Mouse (Mus musculus) hindbrain, embryonic 11.5 days (tissue): ENCODE data around the gene Bcl2l10. TPM values are rescaled to one million over a fixed set of nuclear protein-coding genes. Genes with fewer than 3 reads are reported as not detected.

Source experiments
- ATAC-seq: fragments of 200-750 bp; cut with Nextera tagmentation; 2 replicates; pipeline ENCODE4 v1.8.0; 2017; ENCODE audit warnings: mild to moderate bottlenecking, moderate TSS enrichment, moderate library complexity; ENCODE audit not compliant: low FRiP score
- DNase-seq: peaks from one replicate; pipeline ENCODE4 v3.0.0-alpha.2; 2015; ENCODE audit warnings: low spot score
- H3K27ac ChIP-seq: fragments of 300-500 bp; sonication (generic); 2 replicates; pipeline ENCODE4 v1.5.1; 2014; ENCODE audit warnings: mild to moderate bottlenecking, low read depth, low read length
- H3K27me3 ChIP-seq: fragments of 300-500 bp; sonication (generic); 2 replicates; pipeline ENCODE4 v1.6.1; 2014; ENCODE audit warnings: mild to moderate bottlenecking, low read length, moderate library complexity, mixed read lengths; ENCODE audit not compliant: control insufficient read depth, insufficient read depth
- H3K36me3 ChIP-seq: fragments of 300-500 bp; sonication (generic); 2 replicates; pipeline ENCODE4 v1.6.1; 2014; ENCODE audit warnings: mild to moderate bottlenecking, low read length, moderate library complexity, mixed read lengths; ENCODE audit not compliant: control insufficient read depth, insufficient read depth
- H3K4me1 ChIP-seq: fragments of 300-500 bp; sonication (generic); replicated peaks from 2 replicates; pipeline ENCODE4 v1.6.1; 2014; ENCODE audit warnings: low read length, mixed read lengths; ENCODE audit not compliant: control insufficient read depth, insufficient read depth
- H3K4me2 ChIP-seq: fragments of 300-500 bp; sonication (generic); replicated peaks from 2 replicates; pipeline ENCODE4 v1.6.1; 2014; ENCODE audit warnings: mild to moderate bottlenecking, low read depth, low read length
- H3K4me3 ChIP-seq: fragments of 300-500 bp; sonication (generic); 2 replicates; pipeline ENCODE4 v1.5.1; 2014; ENCODE audit warnings: low read depth, low read length
- H3K9ac ChIP-seq: fragments of 300-500 bp; sonication (generic); 2 replicates; pipeline ENCODE4 v1.6.1; 2014; ENCODE audit warnings: low read depth, low read length
- H3K9me3 ChIP-seq: fragments of 300-500 bp; sonication (generic); 2 replicates; pipeline ENCODE4 v1.6.1; 2016; ENCODE audit warnings: low read length; ENCODE audit not compliant: control insufficient read depth
- WGBS: fragments of 180-500 bp; shearing (Covaris S2); extraction: QIAGEN DNeasy Blood & Tissue Kit; methylation state at CpG from one replicate; pipeline ENCODE4 v1.1.7; 2014; 5-methylcytosine and 5-hydroxymethylcytosine counted together
- polyA plus RNA-seq: library from polyadenylated mRNA; unstranded; fragments of >200 nt; fragmentation: Nextera tagmentation; extraction: Ambion mirVana; gene quantifications from 2 replicates; pipeline ENCODE4 v1.2.1, GENCODE M21; 2014

The Bcl2l10 gene
- polyA plus RNA-seq, 1 experiment from 2014 or later, result not detected

GRCm38 (mm10) chr9:75328047-75328446 is 19.5 kb upstream of the Bcl2l10 start:
- 93% methylated on average over 3 of the region's 3 CpGs for WGBS
- Histone ChIP-seq H3K4me2 (no peak overlapping the region), H3K9ac (no peak overlapping the region), H3K27ac (no peak overlapping the region), H3K9me3 (no peaks in the 10 kb centered on the region), H3K4me1 (no peaks in the 10 kb centered on the region), H3K27me3 (no peaks in the 10 kb centered on the region), H3K4me3 (no peak overlapping the region), H3K36me3 (no peaks in the 10 kb centered on the region)
- ATAC-seq (no peak), DNase-seq (no peak)

GRCm38 (mm10) chr9:75330821-75331220 is 16.7 kb upstream of the Bcl2l10 start:
- Histone ChIP-seq H3K9me3 (no peaks in the 10 kb centered on the region), H3K27me3 (no peaks in the 10 kb centered on the region), H3K4me2 (no peak overlapping the region), H3K4me1 (no peaks in the 10 kb centered on the region), H3K27ac (no peak overlapping the region), H3K9ac (no peak overlapping the region), H3K4me3 (no peak overlapping the region), H3K36me3 (no peaks in the 10 kb centered on the region; the same call in 1 of the 2 replicates)
- DNase-seq, result no peak
- whole genome bisulfite sequencing, result 94% methylated on average over 8 of the region's 8 CpGs
- no peak for ATAC-seq

- Histone ChIP-seq H3K27me3 (no peaks in the 10 kb centered on the region), H3K4me2 (no peak overlapping the region), H3K27ac (no peak overlapping the region), H3K9ac (no peak overlapping the region), H3K9me3 (no peaks in the 10 kb centered on the region), H3K4me3 (no peak overlapping the region), H3K36me3 (no peaks in the 10 kb centered on the region; the same call in 1 of the 2 replicates), H3K4me1 (no peaks in the 10 kb centered on the region)
- WGBS, result 81% methylated on average over 4 of the region's 4 CpGs
- ATAC-seq (no peak), DNase-seq (no peak)
Measured at GRCm38 (mm10) chr9:75334440-75334839, 13.1 kb upstream of the Bcl2l10 start.

- H3K4me1 ChIP-seq, result no peaks in the 10 kb centered on the region
- H3K36me3 ChIP-seq, result no peaks in the 10 kb centered on the region; the same call in 1 of the 2 replicates
- no peaks in the 10 kb centered on the region for H3K9me3 ChIP-seq
- no peak overlapping the region for H3K9ac ChIP-seq
- 96% methylated on average over 6 of the region's 6 CpGs for WGBS
- H3K27ac ChIP-seq, result no peak overlapping the region
- H3K4me3 ChIP-seq, result no peak overlapping the region
- no peak for ATAC-seq
- H3K27me3 ChIP-seq, result no peaks in the 10 kb centered on the region
- DNase-seq, result no peak
- H3K4me2 ChIP-seq, result no peak overlapping the region
Measured at GRCm38 (mm10) chr9:75338016-75338415, 9.5 kb upstream of the Bcl2l10 start.

- H3K9me3 ChIP-seq, result no peaks in the 10 kb centered on the region
- H3K27ac ChIP-seq, result no peak overlapping the region
- no peak for ATAC-seq
- no peak overlapping the region for H3K4me2 ChIP-seq
- H3K36me3 ChIP-seq, result no peaks in the 10 kb centered on the region
- H3K27me3 ChIP-seq, result no peaks in the 10 kb centered on the region
- H3K4me3 ChIP-seq, result no peak overlapping the region
- WGBS, result 93% methylated on average over 4 of the region's 4 CpGs
- H3K9ac ChIP-seq, result no peak overlapping the region
- no peaks in the 10 kb centered on the region for H3K4me1 ChIP-seq
- no peak for DNase-seq
Measured at GRCm38 (mm10) chr9:75342433-75342832, 5.1 kb upstream of the Bcl2l10 start.

- Histone ChIP-seq H3K4me3 (no peak overlapping the region), H3K36me3 (no peaks in the 10 kb centered on the region)
- WGBS, result 93% methylated on average over 17 of the region's 17 CpGs
Measured at GRCm38 (mm10) chr9:75348066-75348465, 508 bp downstream of the Bcl2l10 start.

GRCm38 (mm10) chr9:75348641-75349040 is 1.1 kb downstream of the Bcl2l10 start:
- ATAC-seq (no peak), DNase-seq (no peak)
- Histone ChIP-seq H3K27ac (no peak overlapping the region), H3K9me3 (no peaks in the 10 kb centered on the region), H3K27me3 (no peaks in the 10 kb centered on the region), H3K36me3 (no peaks in the 10 kb centered on the region), H3K4me1 (no peaks in the 10 kb centered on the region), H3K4me3 (no peak overlapping the region), H3K9ac (no peak overlapping the region), H3K4me2 (no peak overlapping the region)
- 76% methylated on average over 3 of the region's 3 CpGs for WGBS

More at GRCm38 (mm10) chr9:75348066-75348465, 508 bp downstream of the Bcl2l10 start:
- H3K9ac ChIP-seq, result no peak overlapping the region
- no peak for ATAC-seq
- no peak overlapping the region for H3K27ac ChIP-seq
- no peak for DNase-seq
- no peaks in the 10 kb centered on the region for H3K9me3 ChIP-seq
- no peak overlapping the region for H3K4me2 ChIP-seq
- no peaks in the 10 kb centered on the region for H3K4me1 ChIP-seq
- no peaks in the 10 kb centered on the region for H3K27me3 ChIP-seq

- Histone ChIP-seq H3K9ac (no peak overlapping the region), H3K9me3 (no peaks in the 10 kb centered on the region), H3K4me3 (no peak overlapping the region), H3K36me3 (no peaks in the 10 kb centered on the region), H3K4me2 (no peak overlapping the region), H3K27ac (no peak overlapping the region), H3K27me3 (no peaks in the 10 kb centered on the region), H3K4me1 (no peaks in the 10 kb centered on the region)
- no peak for ATAC-seq
- no peak for DNase-seq
- WGBS, result 78% methylated on average over 8 of the region's 8 CpGs
Measured at GRCm38 (mm10) chr9:75353094-75353493, 5.5 kb downstream of the Bcl2l10 start.

- H3K9ac ChIP-seq, result no peak overlapping the region
- H3K4me1 ChIP-seq, result no peaks in the 10 kb centered on the region
- ATAC-seq (no peak), DNase-seq (no peak)
- no peak overlapping the region for H3K4me3 ChIP-seq
- no peaks in the 10 kb centered on the region for H3K36me3 ChIP-seq
- no peaks in the 10 kb centered on the region for H3K9me3 ChIP-seq
- H3K4me2 ChIP-seq, result no peak overlapping the region
- no peaks in the 10 kb centered on the region for H3K27me3 ChIP-seq
- no peak overlapping the region for H3K27ac ChIP-seq
- 89% methylated on average over 4 of the region's 4 CpGs for WGBS
Measured at GRCm38 (mm10) chr9:75355783-75356182, 8.2 kb downstream of the Bcl2l10 start.
